Mouse (Mus musculus): ENCODE measurements around the gene Pald1. TPM values are rescaled to one million over a fixed set of nuclear protein-coding genes. Genes with fewer than 3 reads are reported as not detected.

Pald1 gene
- total RNA-seq, 4 experiments from 2014 or later: 11.3 to 21.8 (median 12.9) TPM

- DNase-seq (ENCODE audit: low spot score): no peak
Measured at GRCm38 (mm10) chr10:61402480-61402879, 19.1 kb upstream of the Pald1 start.

- DNase-seq (ENCODE audit: low spot score): no peak
Measured at GRCm38 (mm10) chr10:61400407-61400806, 17.1 kb upstream of the Pald1 start.

- DNase-seq (ENCODE audit: low spot score): no peak
Measured at GRCm38 (mm10) chr10:61399156-61399734, 15.9 kb upstream of the Pald1 start.

- no peak for DNase-seq (ENCODE audit: low spot score)
Measured at GRCm38 (mm10) chr10:61398125-61398524, 14.8 kb upstream of the Pald1 start.

- no peak for DNase-seq (ENCODE audit: low spot score)
Measured at GRCm38 (mm10) chr10:61394476-61395136, 11.3 kb upstream of the Pald1 start.

GRCm38 (mm10) chr10:61392584-61392983 lies 9.3 kb upstream of the Pald1 start:
- no peak for DNase-seq (ENCODE audit: low spot score)

- DNase-seq (ENCODE audit: low spot score): no peak
Measured at GRCm38 (mm10) chr10:61390148-61390547, 6.8 kb upstream of the Pald1 start.

GRCm38 (mm10) chr10:61389020-61389419 lies 5.7 kb upstream of the Pald1 start:
- DNase-seq (ENCODE audit: low spot score): no peak

- DNase-seq (ENCODE audit: low spot score): no peak
Measured at GRCm38 (mm10) chr10:61386284-61386683, 3.0 kb upstream of the Pald1 start.

GRCm38 (mm10) chr10:61385174-61385573 lies 1.8 kb upstream of the Pald1 start:
- no peak for DNase-seq (ENCODE audit: low spot score)

GRCm38 (mm10) chr10:61383715-61384047 lies 351 bp upstream of the Pald1 start:
- DNase-seq (ENCODE audit: low spot score): no peak

GRCm38 (mm10) chr10:61382281-61382731 lies 1.0 kb downstream of the Pald1 start:
- no peak for DNase-seq (ENCODE audit: low spot score)

GRCm38 (mm10) chr10:61381823-61382222 lies 1.5 kb downstream of the Pald1 start:
- no peak for DNase-seq (ENCODE audit: low spot score)

GRCm38 (mm10) chr10:61380186-61380585 lies 3.1 kb downstream of the Pald1 start:
- no peak for DNase-seq (ENCODE audit: low spot score)

GRCm38 (mm10) chr10:61379340-61380040 lies 3.8 kb downstream of the Pald1 start:
- no peak for DNase-seq (ENCODE audit: low spot score)

GRCm38 (mm10) chr10:61378698-61379097 lies 4.6 kb downstream of the Pald1 start:
- DNase-seq (ENCODE audit: low spot score): no peak

- DNase-seq (ENCODE audit: low spot score): no peak
Measured at GRCm38 (mm10) chr10:61378050-61378449, 5.3 kb downstream of the Pald1 start.

GRCm38 (mm10) chr10:61374771-61375481 lies 8.4 kb downstream of the Pald1 start:
- DNase-seq (ENCODE audit: low spot score): no peak

- DNase-seq (ENCODE audit: low spot score): no peak
Measured at GRCm38 (mm10) chr10:61374076-61374475, 9.3 kb downstream of the Pald1 start.

GRCm38 (mm10) chr10:61372585-61372923 lies 10.8 kb downstream of the Pald1 start:
- DNase-seq (ENCODE audit: low spot score): no peak

GRCm38 (mm10) chr10:61371884-61372584 lies 11.3 kb downstream of the Pald1 start:
- no peak for DNase-seq (ENCODE audit: low spot score)

Data from heart, adult 8-10 months (tissue).